Mouse (Mus musculus): ENCODE measurements at regions not wholly inside any gene's neighbourhood (a gene's known extent, or its start where the extent isn't known, plus 50 kb on each side); places are given as distances from the start of the nearest gene placed in this dataset.

DNA sequence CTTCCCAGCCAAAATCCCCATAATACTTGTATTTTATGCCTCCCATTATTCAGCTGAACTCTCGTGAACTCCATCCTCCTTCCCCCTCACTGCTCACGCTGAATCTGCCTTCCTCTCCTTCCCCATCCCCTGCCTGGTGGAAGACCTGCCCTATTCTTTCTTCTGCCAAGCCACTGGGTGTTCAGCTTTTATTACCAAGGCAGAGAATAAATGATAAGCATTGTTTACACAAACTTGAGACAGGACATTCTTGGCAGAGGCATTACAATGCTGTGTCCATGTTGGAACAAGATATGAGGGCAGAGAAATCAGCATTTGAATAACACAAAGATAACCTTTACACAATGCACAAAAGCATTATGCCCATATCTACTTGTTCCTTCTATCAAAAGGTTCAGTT, 80.2 kb downstream of the Dhrs2 start:
- no peak for TF ChIP-seq GATA1 (IDR thresholded peaks at IDR 0.05; ENCODE audit: borderline replicate concordance, low read length)
- TF ChIP-seq FLI1 (IDR thresholded peaks at IDR 0.05; ENCODE audit: low read length): no peak

Measured in megakaryocyte, embryonic 14.5 days (primary cell).